Mouse (Mus musculus): Measurements from ENCODE around the gene Dact3.

DNA sequence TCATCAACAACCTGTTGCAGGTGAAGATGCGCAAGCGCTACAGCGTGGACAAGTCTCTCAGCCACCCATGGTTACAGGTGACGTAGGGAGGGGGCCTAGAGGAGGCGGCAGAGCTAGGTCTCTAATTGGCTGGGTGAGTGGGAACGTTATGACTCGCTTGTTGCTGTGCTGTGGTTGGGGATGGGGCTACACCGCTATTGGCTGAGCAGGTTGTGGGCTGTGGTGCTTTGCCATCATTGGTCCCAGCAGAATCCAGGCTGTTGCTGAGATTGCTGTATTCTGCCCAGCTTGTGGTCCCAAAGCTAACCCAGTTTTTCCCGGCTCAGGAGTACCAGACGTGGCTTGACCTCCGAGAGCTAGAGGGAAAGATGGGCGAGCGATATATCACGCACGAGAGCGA, 5.6 kb upstream of the Dact3 start:
- TF ChIP-seq POLR2AphosphoS2 (IDR thresholded peaks at IDR 0.05; ENCODE audit: low read length) = no peak
- TF ChIP-seq ZMIZ1 (IDR thresholded peaks at IDR 0.05; ENCODE audit: low read depth, low read length) = no peak
- TF ChIP-seq CHD1 (IDR thresholded peaks at IDR 0.05; ENCODE audit: low read depth, low read length) = no peak
- TF ChIP-seq CTCF (IDR thresholded peaks at IDR 0.05 in 2 of 3, conservative IDR thresholded peaks at IDR 0.05 in 1 of 3; ENCODE audit: control insufficient read depth in 1 of 3, insufficient read depth in 1 of 3, low read depth in 2 of 3, low read length in 3 of 3, poor library complexity in 1 of 3, severe bottlenecking in 1 of 3) = no peak
- no peak; the same call in 1 of the 2 replicates for TF ChIP-seq CHD2 (IDR thresholded peaks at IDR 0.05; ENCODE audit: low read length)
- TF ChIP-seq TBP (IDR thresholded peaks at IDR 0.05; ENCODE audit: low read depth, low read length) = no peak
- TF ChIP-seq POLR2A (IDR thresholded peaks at IDR 0.05; ENCODE audit: control insufficient read depth in 1 of 2, insufficient read depth in 1 of 2, low read depth in 1 of 2, low read length in 2 of 2, poor library complexity in 1 of 2) = no peak
- TF ChIP-seq EP300 (IDR thresholded peaks at IDR 0.05; ENCODE audit: low read depth in 1 of 2, low read length in 2 of 2) = no peak
- TF ChIP-seq HCFC1 (IDR thresholded peaks at IDR 0.05; ENCODE audit: low read depth, low read length) = no peak
- no peak for TF ChIP-seq GABPA (IDR thresholded peaks at IDR 0.05; ENCODE audit: low read depth, low read length)
- TF ChIP-seq JUND (IDR thresholded peaks at IDR 0.05; ENCODE audit: low read depth, low read length) = no peak
- no peak for TF ChIP-seq MEF2A (IDR thresholded peaks at IDR 0.05; ENCODE audit: extremely low read depth, insufficient replicate concordance, low read depth, low read length, poor library complexity, severe bottlenecking)
- TF ChIP-seq ETS1 (IDR thresholded peaks at IDR 0.05; ENCODE audit: low read depth, low read length) = no peak

Data from MEL (cell line).